Mouse (Mus musculus) right cerebral cortex, adult 18-20 months (tissue): ENCODE measurements around the gene Serpinb9.
"Not testable (repeated sequence)": the region's sequence is repeated elsewhere in the genome, so short reads cannot be mapped to it uniquely, and the experiment has no call there.

Experiments
- DNase-seq: peaks from one replicate; pipeline ENCODE4 v3.0.0; 2022; ENCODE audit warnings: mixed read lengths

The Serpinb9 gene

DNA sequence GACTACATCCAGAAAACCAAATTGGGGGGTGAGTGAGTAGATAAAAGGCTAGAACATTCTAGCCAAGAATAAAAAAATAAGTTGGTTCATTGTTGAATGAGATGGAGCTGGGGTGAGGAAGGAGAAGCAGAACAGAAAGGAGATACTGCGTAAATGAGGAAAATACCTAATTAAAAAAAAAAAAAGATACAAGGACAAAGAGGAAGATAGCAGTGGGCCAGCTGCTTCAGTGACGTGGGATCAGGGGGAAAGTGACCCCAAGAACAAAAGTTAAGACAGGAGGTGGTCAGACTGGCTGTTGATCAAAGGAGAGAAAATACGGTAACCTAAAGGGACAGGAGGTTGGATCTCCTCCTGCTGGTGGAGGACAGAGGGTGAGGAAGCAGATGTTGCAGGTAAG lies at the start of gene Serpinb9:
TSS of gene Serpinb9 (plus strand) at position 301 of the 400 bp plus-strand sequence.
- DNase-seq: no peak

GRCm38 (mm10) chr13:32956537-32956936 lies 46.5 kb upstream of the Serpinb9 start:
- no peak for DNase-seq

DNA sequence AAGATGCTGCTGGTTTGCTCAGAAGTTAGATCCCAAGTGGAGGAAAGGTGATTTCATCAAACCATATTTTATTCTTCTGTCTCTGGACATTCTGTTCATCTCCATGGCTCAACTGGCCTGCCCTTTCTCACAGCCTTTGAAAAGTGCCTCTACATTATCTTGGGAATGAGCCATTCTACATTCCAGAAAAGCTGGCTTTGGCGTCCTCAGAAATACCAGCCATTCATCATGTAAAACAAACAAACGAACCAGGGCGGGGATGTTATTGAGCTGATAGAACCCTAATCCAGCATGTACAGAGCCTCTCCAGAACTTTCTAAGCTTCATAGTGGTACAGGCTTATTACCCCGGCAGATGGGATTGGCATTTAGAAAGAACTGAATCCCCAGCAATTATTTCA lies 45.1 kb upstream of the Serpinb9 start:
- no peak for DNase-seq

- not testable (repeated sequence) for DNase-seq
These were observed 44.5 kb upstream of the Serpinb9 start for GRCm38 (mm10) chr13:32958521-32958920.

DNA sequence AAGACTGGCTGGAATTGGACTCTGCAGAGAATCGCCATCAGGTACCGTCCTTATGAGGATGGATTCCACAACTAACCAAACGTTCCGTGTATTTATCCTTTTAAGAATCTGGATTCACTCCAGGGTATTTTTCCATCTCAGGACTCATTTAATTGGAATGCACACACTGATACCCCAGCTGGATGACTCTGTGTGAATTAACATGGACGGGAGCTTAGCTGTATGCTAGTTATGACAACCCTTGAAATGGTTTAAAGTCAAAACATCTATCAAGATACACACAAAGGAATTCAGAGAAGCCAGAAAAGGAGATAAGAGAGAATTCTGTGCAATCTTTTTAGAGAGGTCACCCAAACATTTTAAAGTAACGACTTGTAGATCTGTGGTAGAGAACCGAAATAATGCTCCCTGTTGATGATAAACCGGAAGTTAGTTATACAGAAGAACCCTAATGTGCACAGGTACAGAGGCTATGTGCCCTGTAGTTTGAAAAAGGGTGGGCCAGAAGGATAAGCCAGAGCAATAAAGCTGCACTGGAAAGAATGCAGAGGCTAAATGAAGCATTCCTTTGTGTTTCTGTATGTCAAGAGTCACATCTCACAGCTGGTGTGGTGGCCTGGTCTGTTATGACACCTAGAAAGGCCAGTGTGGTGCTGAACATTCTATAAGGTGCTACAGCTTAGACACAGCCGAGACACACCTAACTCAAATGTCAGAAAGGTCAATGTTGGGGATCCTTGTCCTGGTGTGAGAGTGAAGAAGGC lies 38.9 kb upstream of the Serpinb9 start:
- no peak for DNase-seq

DNA sequence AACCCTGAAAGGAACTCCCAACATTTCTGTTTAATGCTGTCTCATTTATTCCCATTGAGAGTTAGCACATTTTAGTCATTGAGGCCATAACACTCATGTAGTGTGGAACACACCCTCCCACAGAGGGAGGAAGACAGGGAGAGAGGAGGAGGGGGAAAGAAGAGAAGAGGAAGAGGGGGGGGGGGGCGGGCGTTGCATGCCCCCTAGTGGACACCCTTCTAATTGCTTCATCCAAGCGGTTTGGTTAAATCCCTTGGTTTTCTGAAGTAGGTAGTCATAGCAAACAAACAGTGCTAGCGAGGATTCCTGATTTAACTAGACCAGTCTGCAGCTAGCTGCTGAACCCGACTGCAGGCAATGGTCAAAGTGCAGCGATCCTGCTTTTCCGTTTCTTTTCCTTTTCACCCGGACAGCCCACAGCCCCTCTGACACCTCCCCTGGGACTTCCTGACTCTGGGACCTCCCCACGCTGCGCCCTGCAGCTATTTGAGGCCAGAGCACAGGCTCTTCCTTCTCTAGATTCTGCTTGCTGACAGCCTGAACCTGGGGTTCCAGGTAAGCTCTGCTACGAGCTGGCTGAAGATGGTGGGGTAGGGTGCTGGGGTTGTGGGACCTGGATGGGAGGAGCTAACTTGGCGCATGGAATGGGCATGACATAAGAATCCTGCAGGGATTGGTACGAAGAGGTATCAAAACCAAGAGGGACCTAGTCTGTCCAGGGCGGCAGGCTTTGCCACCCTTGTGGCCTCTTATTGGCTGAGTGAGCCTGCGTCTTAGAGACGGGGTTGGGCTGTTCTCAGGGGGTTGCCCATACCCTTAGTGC lies 37.9 kb upstream of the Serpinb9 start, which contains the start of gene Serpinb6b:
TSS of gene Serpinb6b (plus strand) at position 221 of the 823 bp plus-strand sequence.
- no peak for DNase-seq

DNA sequence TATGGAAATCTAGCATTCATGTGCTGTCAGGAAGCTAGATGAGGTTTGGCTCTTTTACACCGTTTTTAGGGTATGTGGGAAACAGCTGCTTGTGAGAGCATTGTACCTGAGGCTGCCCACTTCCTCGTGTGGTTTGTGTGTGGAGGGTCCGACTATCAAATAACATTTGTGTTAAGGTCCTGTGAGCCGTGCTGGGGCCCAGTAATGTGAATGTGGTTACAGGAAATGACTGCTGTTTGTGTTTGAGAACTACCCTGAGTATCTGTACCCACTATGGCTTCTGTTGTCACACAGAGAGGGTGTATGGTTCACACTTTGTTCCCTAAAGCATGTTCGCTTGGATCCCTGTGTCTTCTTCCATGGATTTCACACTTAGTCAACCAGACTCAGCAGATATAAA lies 36.9 kb upstream of the Serpinb9 start:
- DNase-seq: no peak

DNA sequence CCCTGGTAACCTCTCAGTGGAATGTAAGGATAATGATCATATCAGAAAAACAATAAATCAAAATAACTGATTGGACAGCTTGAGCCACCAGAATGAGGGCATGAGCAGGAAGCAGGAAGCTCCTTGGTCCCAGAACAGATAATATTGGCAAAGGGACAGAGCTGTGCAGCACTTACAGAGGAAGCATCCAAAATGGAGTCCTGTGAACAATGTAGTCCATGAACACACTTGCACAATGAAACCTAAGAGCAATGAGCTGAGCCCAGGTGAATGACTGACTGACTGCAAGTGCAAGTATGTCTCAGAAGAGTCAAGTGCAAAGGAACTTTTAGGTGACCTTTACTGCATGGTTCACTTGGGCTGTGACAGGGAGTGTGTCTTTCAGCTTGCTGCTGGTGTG lies 35.8 kb upstream of the Serpinb9 start:
- no peak for DNase-seq

GRCm38 (mm10) chr13:32968353-32968984 lies 34.6 kb upstream of the Serpinb9 start:
- DNase-seq: no peak

DNA sequence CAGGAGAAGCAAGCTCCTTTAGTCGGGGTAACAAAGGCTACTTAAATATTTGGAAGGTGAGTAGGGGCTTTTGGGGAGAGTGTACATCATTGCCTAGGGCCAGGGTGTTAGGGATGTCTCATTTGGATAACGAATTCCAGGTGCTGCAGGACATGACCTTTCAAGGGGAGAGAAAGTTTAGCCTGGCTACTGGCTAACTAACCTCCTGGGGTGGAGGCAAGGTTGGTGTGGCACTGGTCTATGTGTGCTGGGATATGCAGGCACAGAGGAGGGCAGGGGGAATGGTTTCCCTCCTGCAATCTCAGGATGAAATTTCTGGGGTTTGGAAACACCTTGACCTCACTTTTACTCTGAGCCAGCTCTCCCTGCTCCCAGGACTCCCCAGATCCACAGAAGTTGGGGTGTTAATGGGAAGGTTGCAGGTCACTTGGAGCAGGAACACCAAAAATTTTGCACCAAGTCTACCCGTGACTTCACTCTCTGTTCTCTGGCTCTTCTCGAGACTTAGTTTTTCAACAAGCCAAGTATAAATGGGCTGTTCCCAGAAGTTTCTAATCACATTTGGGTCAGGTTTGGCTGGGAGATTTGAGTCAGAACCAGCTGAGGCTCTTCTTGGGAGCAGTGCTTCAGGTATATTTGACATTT lies 33.9 kb upstream of the Serpinb9 start:
- DNase-seq: no peak

GRCm38 (mm10) chr13:32969641-32970040 lies 33.4 kb upstream of the Serpinb9 start:
- no peak for DNase-seq

- DNase-seq: no peak
These were observed 32.3 kb upstream of the Serpinb9 start for GRCm38 (mm10) chr13:32970776-32971175.

GRCm38 (mm10) chr13:32974268-32974667 lies 28.8 kb upstream of the Serpinb9 start:
- no peak for DNase-seq

GRCm38 (mm10) chr13:32974889-32975460 lies 28.1 kb upstream of the Serpinb9 start:
- DNase-seq: no peak

DNA sequence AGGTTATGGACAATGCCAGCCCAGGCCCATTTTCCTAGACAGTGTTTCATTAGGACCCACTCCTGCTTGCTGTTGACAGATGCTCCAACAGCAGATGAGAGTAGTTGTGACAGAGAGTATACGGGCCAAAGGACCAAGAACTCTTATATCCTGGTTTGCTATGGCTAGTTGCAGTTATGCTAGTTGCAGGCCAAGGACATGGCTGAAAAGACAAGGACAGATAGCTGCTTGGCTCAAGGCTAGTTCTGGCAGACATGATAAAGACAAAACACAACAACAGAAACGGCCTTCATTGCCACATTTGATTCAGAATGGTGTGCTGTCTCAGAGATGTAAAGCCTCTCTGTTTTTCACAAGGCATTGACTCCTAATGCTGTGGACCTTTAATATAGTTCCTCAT lies 27.3 kb upstream of the Serpinb9 start:
- no peak for DNase-seq

- DNase-seq: no peak
These were observed 20.5 kb upstream of the Serpinb9 start for GRCm38 (mm10) chr13:32982556-32983042.

DNA sequence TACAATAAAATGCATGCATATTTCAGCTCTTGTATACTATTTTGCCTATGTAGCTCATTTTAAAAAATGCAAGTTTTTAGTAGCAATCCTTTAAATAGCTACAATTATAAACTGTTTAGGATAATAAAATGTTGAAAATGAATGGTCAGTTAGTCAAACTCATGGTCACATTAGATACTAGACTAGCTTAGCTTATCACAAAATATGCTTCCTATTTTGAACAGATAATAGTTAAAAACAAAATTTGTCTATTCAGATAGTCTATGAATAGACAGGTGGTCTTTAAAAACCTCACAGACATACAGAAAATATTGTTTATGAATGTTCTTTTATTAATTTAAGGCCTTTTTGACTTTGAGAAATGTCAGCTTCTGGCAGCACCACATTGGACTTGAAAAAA lies 16.8 kb upstream of the Serpinb9 start:
- DNase-seq: no peak

- no peak for DNase-seq
These were observed 9.7 kb upstream of the Serpinb9 start for GRCm38 (mm10) chr13:32993152-32993893.

- no peak for DNase-seq
These were observed 9.2 kb upstream of the Serpinb9 start for GRCm38 (mm10) chr13:32993894-32994242.

GRCm38 (mm10) chr13:32995051-32995450 lies 8.0 kb upstream of the Serpinb9 start:
- DNase-seq: no peak

GRCm38 (mm10) chr13:33001341-33001740 lies 1.7 kb upstream of the Serpinb9 start:
- no peak for DNase-seq
